Mouse (Mus musculus) Muller cell, postnatal 12 days (primary cell): ENCODE measurements around the gene Prdm8.

Experiments used
- DNase-seq: peaks from one replicate; pipeline ENCODE4 v3.0.0-alpha.2; 2015; ENCODE audit errors: inconsistent ontology term

Gene Prdm8

DNA sequence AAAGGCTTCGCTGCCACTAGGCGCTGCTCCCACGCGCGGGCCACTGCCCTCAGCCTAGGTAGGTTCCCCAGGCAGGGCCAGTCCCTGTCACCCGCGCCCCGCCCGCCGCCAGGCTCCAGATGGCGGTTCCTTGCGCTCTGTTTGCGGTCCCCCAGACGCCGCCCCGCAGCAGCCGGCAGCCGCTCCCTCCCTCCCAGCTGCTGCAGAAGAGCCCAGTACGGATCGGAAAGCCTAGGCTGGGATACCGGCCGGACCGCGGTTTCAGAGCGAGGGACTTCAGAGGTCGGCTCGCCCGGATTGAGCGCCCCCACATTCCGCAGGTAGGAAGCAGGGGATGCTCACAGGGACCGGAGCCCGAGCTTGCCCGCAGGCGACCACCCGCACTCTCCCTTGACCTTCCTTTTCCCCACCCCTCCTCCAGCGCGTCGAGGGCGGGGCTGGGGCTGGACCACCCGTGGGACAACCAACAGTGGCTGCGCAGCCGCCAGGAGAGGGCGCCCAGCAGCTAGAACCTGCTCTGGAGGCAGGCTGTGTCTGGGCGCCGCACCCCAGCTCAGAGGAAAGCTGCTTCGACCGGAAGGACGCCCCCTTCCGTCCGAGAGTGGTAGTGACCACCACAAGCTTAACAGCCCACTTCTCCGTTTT is at the start of gene Prdm8:
Gene Prdm8, plus strand, starts transcription at position 19 of the 645 bp plus-strand sequence.
- peak; percentile 90 for DNase-seq

DNA sequence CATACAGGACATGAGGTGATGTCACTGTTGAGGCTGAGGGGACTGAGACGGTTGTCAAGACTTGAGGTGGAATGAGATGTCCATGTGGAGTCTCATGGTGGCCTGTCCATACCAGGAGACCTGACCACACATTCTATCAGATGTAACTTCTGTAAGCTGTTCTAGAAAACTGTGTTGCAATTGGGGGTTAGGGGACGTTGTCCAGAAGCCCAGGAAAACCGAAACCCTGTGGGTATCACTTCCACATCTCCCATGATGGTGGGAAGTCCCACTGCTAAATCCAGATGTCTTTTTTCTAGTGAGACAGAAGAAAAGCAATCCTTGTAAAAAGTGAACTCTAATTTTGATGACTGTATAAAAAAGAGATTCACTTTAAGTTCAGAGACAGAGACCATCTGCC is 39.9 kb upstream of the Prdm8 start:
- DNase-seq: no peak

- DNase-seq: no peak
Measured at GRCm38 (mm10) chr5:98138545-98139296, 28.3 kb upstream of the Prdm8 start.

GRCm38 (mm10) chr5:98139297-98139660 is 27.7 kb upstream of the Prdm8 start:
- DNase-seq: no peak

GRCm38 (mm10) chr5:98146895-98147294 is 20.1 kb upstream of the Prdm8 start:
- DNase-seq: no peak

DNA sequence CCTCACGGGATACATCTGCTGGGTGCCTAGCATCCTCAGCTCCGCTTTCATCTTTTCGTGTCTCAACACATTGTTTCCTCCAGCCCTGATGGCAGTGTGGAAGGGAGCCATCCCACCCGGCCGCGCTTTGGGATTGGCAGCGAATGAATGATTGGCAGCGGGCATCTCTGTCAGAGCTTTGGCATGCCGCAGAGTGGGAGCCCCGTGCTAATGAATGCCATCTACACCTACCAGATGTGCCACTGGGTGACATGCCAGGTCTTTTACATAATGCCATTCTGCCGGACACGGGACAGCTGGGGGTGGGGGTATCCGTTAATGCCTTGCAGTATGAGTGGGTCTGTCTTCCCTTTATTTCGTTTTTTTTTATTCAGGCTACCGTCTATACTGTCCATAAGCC is 882 bp upstream of the Prdm8 start:
- DNase-seq: peak; percentile 77

DNA sequence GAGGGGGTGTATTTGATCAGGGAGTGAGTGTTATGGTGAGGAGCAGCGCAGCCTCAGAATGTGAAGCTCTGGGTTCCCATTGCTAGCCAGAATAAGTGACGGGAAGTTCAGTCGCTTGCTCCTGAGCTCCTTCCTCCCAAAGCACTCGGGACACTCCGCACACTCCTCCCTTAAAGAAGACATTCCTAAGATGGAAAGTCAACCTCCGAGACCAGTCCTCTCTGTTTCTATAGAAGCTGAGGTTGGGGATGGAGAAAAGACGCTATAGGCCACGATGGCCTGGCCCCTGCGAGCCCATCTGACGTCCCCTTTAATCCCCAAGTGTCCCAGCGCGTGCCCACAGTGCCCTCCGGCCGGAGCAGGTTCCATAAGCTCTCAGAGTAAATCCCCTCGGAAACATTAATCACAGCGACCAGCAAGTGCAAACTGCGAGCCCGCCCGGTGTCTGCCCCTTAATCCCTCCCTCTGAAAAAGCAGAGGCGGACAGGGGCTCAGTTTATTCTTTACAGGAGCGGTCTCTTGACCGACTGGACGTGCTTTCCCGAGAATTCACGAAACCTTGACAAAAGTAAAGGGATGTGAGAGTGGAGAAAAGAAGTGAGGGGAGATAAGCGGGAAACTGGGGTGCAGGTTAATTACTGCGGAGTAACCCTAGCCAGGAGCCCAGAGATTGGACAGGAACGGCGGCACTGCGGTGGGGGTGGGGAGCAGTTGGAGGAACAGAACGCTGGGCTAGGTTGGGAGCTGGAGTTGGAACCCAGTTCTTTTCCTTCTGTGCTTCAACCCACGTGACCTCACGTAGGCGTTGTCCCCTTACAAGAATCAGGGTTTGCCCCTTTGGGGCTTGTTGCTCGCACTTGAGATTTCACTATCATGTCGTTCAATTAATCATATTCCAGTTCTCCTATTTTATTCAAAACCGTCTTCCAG is 1.6 kb downstream of the Prdm8 start:
- peak; percentile 16 for DNase-seq

DNA sequence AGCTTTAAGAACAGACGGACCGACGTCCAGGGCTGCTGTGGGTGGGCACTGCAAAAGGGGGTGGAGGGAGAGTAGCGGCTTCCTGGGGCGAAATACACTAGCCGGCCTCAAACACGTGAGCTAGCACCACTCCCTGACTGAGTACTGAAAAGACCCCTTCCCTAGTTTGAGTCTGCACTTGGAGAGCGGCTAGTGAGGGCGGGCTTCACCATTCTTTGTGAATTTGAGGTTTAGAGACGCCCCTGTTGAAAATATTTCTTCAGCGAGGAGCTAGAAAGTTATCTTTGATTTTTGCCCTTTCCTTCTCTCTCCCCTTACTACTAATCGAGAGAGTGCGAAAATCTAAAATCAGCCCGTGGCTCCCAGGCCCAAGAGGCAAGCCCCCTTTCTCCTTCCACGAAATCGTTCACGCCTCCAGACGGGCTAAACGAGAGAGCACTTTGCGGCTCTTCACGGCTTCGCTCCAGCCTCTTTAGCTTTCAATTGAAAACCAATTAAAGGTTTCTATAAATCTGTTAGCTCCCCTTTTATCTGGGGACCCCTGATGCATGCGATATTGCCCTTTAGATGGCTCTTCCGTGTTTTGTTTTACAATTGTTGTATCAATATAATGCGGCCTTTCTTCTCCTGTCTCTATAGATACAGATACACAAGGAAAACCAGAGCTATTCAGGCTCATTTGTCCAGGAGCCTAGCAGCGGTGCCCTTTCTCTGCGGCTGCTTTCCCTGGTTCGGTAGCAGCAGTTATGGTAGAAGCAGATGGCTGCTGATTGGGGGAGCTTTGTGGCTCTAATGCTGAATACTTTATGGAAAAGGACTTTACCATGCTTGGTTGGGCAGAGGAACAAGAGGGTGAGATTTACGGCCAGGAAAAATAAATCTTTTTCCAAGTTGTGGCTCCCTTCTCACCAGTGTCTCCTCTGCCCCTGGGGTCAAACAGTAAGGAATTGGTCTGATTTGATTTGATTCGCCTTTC is 2.7 kb downstream of the Prdm8 start:
- DNase-seq: no peak

DNA sequence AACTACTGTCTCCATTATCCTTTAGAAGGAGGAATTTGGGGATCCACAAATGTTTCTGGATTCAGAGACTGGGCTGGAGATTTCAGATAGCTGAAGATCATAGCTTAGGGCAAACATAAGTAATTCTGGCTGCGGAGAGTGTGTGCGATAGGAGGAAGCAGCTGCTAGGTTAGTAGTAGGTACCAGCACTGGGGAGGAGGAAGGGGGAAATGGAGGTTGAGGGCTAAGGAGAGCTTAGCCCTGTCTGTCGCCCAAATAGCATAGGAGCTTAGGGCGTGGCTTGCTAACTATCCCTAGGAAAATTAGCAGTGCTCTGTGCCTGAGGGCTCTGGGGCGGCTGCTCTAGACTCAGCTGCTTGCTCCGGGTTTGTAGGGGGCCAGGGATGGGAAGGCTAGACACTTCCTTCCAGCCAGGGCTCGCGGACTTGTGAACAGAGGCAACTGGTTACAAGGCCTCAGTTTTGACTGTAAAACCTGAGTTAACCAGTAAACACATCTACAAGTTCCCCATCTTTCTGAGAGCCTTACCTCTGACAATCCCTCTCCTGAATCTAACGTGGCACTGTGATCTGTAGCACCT is 4.7 kb downstream of the Prdm8 start:
- DNase-seq: no peak

GRCm38 (mm10) chr5:98172502-98173181 is 5.6 kb downstream of the Prdm8 start:
- peak; percentile 30 for DNase-seq

GRCm38 (mm10) chr5:98173694-98174093 is 6.7 kb downstream of the Prdm8 start:
- DNase-seq: no peak

DNA sequence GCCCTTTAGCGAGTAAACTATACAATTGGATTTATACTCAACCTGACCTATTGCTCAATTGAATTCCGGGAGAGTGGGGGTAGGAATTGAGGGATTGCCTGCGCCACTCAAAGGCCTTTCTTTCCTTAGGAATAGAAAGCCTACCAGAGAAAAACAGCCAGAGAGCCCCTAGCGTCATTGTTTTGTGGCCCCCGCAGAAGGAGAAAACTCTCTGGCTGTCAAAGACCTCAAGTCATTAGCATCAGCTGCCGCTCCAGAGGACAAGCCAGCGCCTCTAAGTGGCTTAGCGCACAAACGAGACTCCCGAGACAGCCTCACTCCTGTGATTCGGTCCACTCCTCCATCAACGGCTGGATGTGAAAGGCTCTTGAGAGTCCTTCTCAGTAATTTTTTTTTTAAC is 12.6 kb downstream of the Prdm8 start:
- DNase-seq: no peak

DNA sequence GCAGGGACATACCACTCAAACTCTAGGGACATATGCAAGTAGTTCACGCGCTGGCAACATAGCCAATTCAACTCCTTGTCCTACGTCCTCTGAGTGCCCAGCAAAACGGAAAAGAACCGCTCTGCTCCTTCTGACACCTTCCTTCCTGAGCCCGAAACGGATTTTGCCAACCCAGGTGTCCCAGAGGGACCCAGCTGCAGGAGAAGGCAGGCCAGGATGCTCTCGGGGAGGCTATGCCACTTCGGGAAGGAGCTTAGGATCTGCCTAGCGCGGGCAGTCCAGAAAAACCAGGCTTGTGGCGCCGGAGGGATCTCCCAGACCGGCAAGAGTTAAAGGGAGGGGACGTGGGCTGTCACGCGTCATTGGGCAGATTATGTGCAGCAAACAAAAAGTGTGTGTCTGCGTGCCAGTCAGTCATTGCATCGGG is 13.5 kb downstream of the Prdm8 start:
- DNase-seq: no peak

- DNase-seq: peak; percentile 50
Measured at GRCm38 (mm10) chr5:98180888-98181635, 14.1 kb downstream of the Prdm8 start.

DNA sequence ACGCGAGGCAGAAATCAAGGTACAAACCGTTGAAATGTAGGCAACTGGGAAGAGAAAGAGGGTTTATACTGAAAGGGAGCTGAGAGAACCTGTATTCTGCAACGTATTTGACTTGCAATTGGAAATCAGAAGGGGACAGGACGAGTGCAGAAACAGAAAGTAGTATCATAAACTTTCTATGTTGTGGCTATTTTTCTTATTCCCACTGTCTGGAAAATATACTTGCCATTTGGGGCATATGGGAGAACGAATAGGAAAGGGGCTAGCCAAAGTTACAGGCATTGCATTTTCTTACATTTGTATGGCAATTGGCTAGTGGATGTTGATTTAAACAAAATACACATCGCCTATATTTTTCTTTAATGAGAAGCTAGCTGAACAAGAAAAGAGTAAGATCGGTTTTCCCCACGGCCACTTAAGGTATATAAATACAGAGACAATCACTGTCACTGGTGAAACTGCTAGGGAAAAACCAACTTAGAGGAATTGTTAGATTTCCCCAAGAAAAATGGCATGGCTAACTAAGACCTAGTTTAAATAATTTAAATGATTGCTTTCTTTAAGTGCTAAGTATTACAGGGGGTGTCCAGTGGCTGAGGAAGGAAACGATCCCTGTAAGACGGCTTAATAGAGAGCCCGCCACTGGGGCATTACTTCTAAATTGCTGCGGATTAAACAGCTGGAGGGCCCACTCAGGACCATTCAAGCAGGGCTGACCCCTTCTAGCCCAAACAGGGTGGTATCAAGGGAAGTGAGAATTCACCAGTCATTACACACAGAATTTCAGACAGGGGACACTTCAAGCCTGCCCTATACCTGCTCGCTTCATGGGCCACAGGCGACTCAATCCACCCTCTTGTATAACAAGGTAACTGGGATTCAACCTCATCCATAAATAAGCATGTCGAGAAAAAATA is 14.9 kb downstream of the Prdm8 start:
- DNase-seq: no peak

DNA sequence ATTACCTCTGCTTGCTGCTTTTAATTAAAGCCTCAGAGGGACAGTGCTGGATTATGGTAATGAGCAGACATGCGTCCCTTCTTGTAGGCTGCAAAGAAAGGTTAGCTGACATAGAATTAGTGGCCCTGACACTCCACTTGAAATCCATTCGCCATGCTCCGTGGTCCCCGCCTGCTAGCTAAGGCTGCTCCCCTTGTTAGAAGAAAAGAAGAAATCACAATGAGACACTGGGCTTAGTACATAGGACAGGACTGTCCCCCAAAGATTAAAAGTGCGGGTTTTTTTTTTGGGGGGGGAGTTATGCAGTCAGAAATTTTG is 15.6 kb downstream of the Prdm8 start:
- no peak for DNase-seq

GRCm38 (mm10) chr5:98183031-98183595 is 16.1 kb downstream of the Prdm8 start:
- DNase-seq: no peak

GRCm38 (mm10) chr5:98184281-98184910 is 17.4 kb downstream of the Prdm8 start:
- no peak for DNase-seq
